Mouse (Mus musculus) lung, adult 2 months (tissue): ENCODE measurements around the gene Zbtb20. TPM values are rescaled to one million over a fixed set of nuclear protein-coding genes. Genes with fewer than 3 reads are reported as not detected.

ENCODE experiments used
- DNase-seq: peaks from one replicate; pipeline ENCODE4 v3.0.0; 2022
- H3K4me1 ChIP-seq: fragments of 200-500 bp; 2 replicates; pipeline ENCODE4 v1.6.1; 2011; ENCODE audit warnings: low read length; ENCODE audit not compliant: control insufficient read depth, insufficient read depth
- H3K4me3 ChIP-seq: fragments of 200-500 bp; replicated peaks from 2 replicates; pipeline ENCODE3; 2011; ENCODE audit warnings: low read depth, mild to moderate bottlenecking, control low read depth, low read length; ENCODE audit errors: extremely low read depth
- CTCF ChIP-seq: fragments of 200-500 bp; IDR thresholded peaks from 2 replicates; pipeline ENCODE4 v1.5.1; 2011; ENCODE audit warnings: mild to moderate bottlenecking, low read length, control low read depth; ENCODE audit not compliant: insufficient read depth
- POLR2A ChIP-seq: fragments of 200-500 bp; IDR thresholded peaks from 2 replicates; pipeline ENCODE4 v1.6.1; 2011; ENCODE audit warnings: low read depth, mild to moderate bottlenecking, control low read depth, low read length, borderline replicate concordance; ENCODE audit errors: extremely low read depth
- WGBS: fragments of 180-500 bp; shearing (Covaris S2); methylation state at CpG from one replicate; pipeline ENCODE4 v1.1.7; 2018; 5-methylcytosine and 5-hydroxymethylcytosine counted together
- polyA plus RNA-seq: library from polyadenylated mRNA; depleted of rRNA; stranded (reverse); fragments of >200 nt; gene quantifications from 2 replicates; pipeline ENCODE4 v1.2.3, GENCODE M21; 2012

Gene Zbtb20
- polyA plus RNA-seq, 1 experiment = 30.7 TPM

- Histone ChIP-seq H3K4me1 (peaks cover 5% of the 10 kb centered on the region), H3K4me3 (no peak overlapping the region)
- no peak for DNase-seq
- 69% methylated on average over 7 of the region's 7 CpGs for whole genome bisulfite sequencing
- TF ChIP-seq CTCF (no peak), POLR2A (no peak)
Observed at GRCm38 (mm10) chr16:43379351-43380325, 504.0 kb downstream of the Zbtb20 start.

GRCm38 (mm10) chr16:43381183-43381582, 505.5 kb downstream of the Zbtb20 start:
- H3K4me3 ChIP-seq = no peak overlapping the region
- TF ChIP-seq POLR2A (no peak), CTCF (no peak)
- peaks cover 5% of the 10 kb centered on the region for H3K4me1 ChIP-seq
- DNase-seq = no peak
- 36% methylated on average over 2 of the region's 2 CpGs for WGBS

GRCm38 (mm10) chr16:43383149-43383740, 507.6 kb downstream of the Zbtb20 start:
- Histone ChIP-seq H3K4me1 (peaks cover 5% of the 10 kb centered on the region), H3K4me3 (no peak overlapping the region)
- no peak for DNase-seq
- TF ChIP-seq POLR2A (no peak), CTCF (no peak)
- 80% methylated on average over 7 of the region's 7 CpGs for WGBS

GRCm38 (mm10) chr16:43384953-43385619, 509.4 kb downstream of the Zbtb20 start:
- Histone ChIP-seq H3K4me3 (no peak overlapping the region), H3K4me1 (no peaks in the 10 kb centered on the region; the same call in none of the 2 replicates)
- TF ChIP-seq CTCF (no peak), POLR2A (no peak)
- DNase-seq = no peak
- 86% methylated on average over 4 of the region's 4 CpGs for WGBS

- no peak for DNase-seq
- no peak for TF ChIP-seq POLR2A
- TF ChIP-seq CTCF = no peak
- Histone ChIP-seq H3K4me1 (no peaks in the 10 kb centered on the region; the same call in 1 of the 2 replicates), H3K4me3 (no peak overlapping the region)
- WGBS = 46% methylated on average over 5 of the region's 5 CpGs
Observed at GRCm38 (mm10) chr16:43385620-43386210, 510.0 kb downstream of the Zbtb20 start.

GRCm38 (mm10) chr16:43386426-43386825, 510.7 kb downstream of the Zbtb20 start:
- TF ChIP-seq POLR2A (no peak), CTCF (no peak)
- H3K4me3 ChIP-seq = no peak overlapping the region
- H3K4me1 ChIP-seq = no peaks in the 10 kb centered on the region; the same call in 1 of the 2 replicates
- WGBS = 58% methylated on average over 5 of the region's 5 CpGs
- no peak for DNase-seq

- TF ChIP-seq POLR2A = no peak
- no peak for TF ChIP-seq CTCF
- no peaks in the 10 kb centered on the region; the same call in 1 of the 2 replicates for H3K4me1 ChIP-seq
- DNase-seq = no peak
- 92% methylated on average over 5 of the region's 5 CpGs for WGBS
- H3K4me3 ChIP-seq = no peak overlapping the region
Observed at GRCm38 (mm10) chr16:43388389-43388788, 512.7 kb downstream of the Zbtb20 start.

- DNase-seq = no peak
- 90% methylated on average over 4 of the region's 4 CpGs for WGBS
- no peak for TF ChIP-seq POLR2A
- TF ChIP-seq CTCF = no peak
- no peaks in the 10 kb centered on the region; the same call in 1 of the 2 replicates for H3K4me1 ChIP-seq
- no peak overlapping the region for H3K4me3 ChIP-seq
Observed at GRCm38 (mm10) chr16:43390387-43390786, 514.7 kb downstream of the Zbtb20 start.

- 91% methylated on average over 4 of the region's 4 CpGs for WGBS
- TF ChIP-seq POLR2A = no peak
- TF ChIP-seq CTCF = no peak
- no peak for DNase-seq
Observed at GRCm38 (mm10) chr16:43393382-43393781, 517.7 kb downstream of the Zbtb20 start.

More at GRCm38 (mm10) chr16:43393382-43393781, 517.7 kb downstream of the Zbtb20 start:
- no peak overlapping the region for H3K4me3 ChIP-seq
- no peaks in the 10 kb centered on the region; the same call in 1 of the 2 replicates for H3K4me1 ChIP-seq
